Mouse (Mus musculus) mouse embryonic stem cell (cell line): ENCODE measurements around the gene Ndufs1.

Experiments used
- in situ Hi-C, 2 experiments: fragments of 300-500 bp; cut with MboI; formaldehyde crosslinking; loops; 1 replicate in 1 of 2; 3 replicates in 1 of 2; pipeline ENCODE4 v1.14.3; 2019 to 2020; ENCODE audit warnings: low sequenced_read_pairs in 2 of 2, low pct_unique_long_range_greater_than_20kb in 1 of 2, mixed read lengths in 1 of 2; ENCODE audit not compliant: unreplicated experiment in 1 of 2

The Ndufs1 gene

GRCm38 (mm10) chr1:63100196-63100595, 76.4 kb downstream of the Ndufs1 start:
- in situ Hi-C loops = no loop called here

- in situ Hi-C loops = no loop called here
Observed at GRCm38 (mm10) chr1:63098831-63099230, 77.8 kb downstream of the Ndufs1 start.

- in situ Hi-C loops = no loop called here
Observed at GRCm38 (mm10) chr1:63096071-63096470, 80.6 kb downstream of the Ndufs1 start.
